Mouse (Mus musculus): ENCODE measurements around the gene Srpk2. TPM values are rescaled to one million over a fixed set of nuclear protein-coding genes. Genes with fewer than 3 reads are reported as not detected.
"Not testable (repeated sequence)": the region's sequence is repeated elsewhere in the genome, so short reads cannot be mapped to it uniquely, and the experiment has no call there.

Srpk2 gene
- 10 to 100 TPM; 85.5 to 86.7 TPM for polyA plus RNA-seq (2017; shearing (Covaris generic))

- ATAC-seq = no peak
Observed at GRCm38 (mm10) chr5:23684517-23684916, at the start of gene Srpk2. TSS of gene Srpk2 (minus strand) at chr5:23684617.

- no peak for ATAC-seq
Observed at GRCm38 (mm10) chr5:23721956-23722355, 37.5 kb upstream of the Srpk2 start.

- peak; percentile 82 for ATAC-seq
Observed at GRCm38 (mm10) chr5:23718881-23719328, 34.5 kb upstream of the Srpk2 start.

- ATAC-seq = no peak
Observed at GRCm38 (mm10) chr5:23718182-23718534, 33.7 kb upstream of the Srpk2 start.

- no peak for ATAC-seq
Observed at GRCm38 (mm10) chr5:23717469-23718181, 33.2 kb upstream of the Srpk2 start.

GRCm38 (mm10) chr5:23713401-23714335, 29.3 kb upstream of the Srpk2 start:
- ATAC-seq = no peak

- peak; percentile 83 for ATAC-seq
Observed at GRCm38 (mm10) chr5:23712130-23713001, 27.9 kb upstream of the Srpk2 start.

GRCm38 (mm10) chr5:23711671-23712129, 27.3 kb upstream of the Srpk2 start:
- peak; percentile 40 for ATAC-seq

GRCm38 (mm10) chr5:23711244-23711643, 26.8 kb upstream of the Srpk2 start:
- ATAC-seq = no peak

- no peak for ATAC-seq
Observed at GRCm38 (mm10) chr5:23709661-23710060, 25.2 kb upstream of the Srpk2 start.

- not testable (repeated sequence) for ATAC-seq
Observed at GRCm38 (mm10) chr5:23706601-23707597, 22.5 kb upstream of the Srpk2 start.

- no peak for ATAC-seq
Observed at GRCm38 (mm10) chr5:23697457-23697856, 13.0 kb upstream of the Srpk2 start.

GRCm38 (mm10) chr5:23683431-23683830, 986 bp downstream of the Srpk2 start:
- ATAC-seq = no peak

GRCm38 (mm10) chr5:23679006-23679405, 5.4 kb downstream of the Srpk2 start:
- ATAC-seq = no peak

GRCm38 (mm10) chr5:23677883-23678282, 6.5 kb downstream of the Srpk2 start:
- ATAC-seq = no peak

- ATAC-seq = no peak
Observed at GRCm38 (mm10) chr5:23677072-23677453, 7.4 kb downstream of the Srpk2 start.

GRCm38 (mm10) chr5:23676156-23677071, 8.0 kb downstream of the Srpk2 start:
- ATAC-seq = no peak

- peak; percentile 31 for ATAC-seq
Observed at GRCm38 (mm10) chr5:23675499-23676155, 8.8 kb downstream of the Srpk2 start.

- peak; percentile 61 for ATAC-seq
Observed at GRCm38 (mm10) chr5:23674829-23675498, 9.5 kb downstream of the Srpk2 start.

Data from CD4-positive, CD25-positive, alpha-beta regulatory T cell, adult 4 months (primary cell).